Mouse (Mus musculus) cortical plate, adult 2 months (tissue): ENCODE data around the gene Gli3. TPM values are rescaled to one million over a fixed set of nuclear protein-coding genes. Genes with fewer than 3 reads are reported as not detected.

ENCODE experiments used
- H3K27ac ChIP-seq: fragments of 200-500 bp; 2 replicates; pipeline ENCODE4 v1.5.1; 2012; ENCODE audit warnings: low read length, control low read depth, inconsistent platforms; ENCODE audit not compliant: insufficient read depth
- H3K4me1 ChIP-seq: fragments of 200-500 bp; 2 replicates; pipeline ENCODE4 v1.6.1; 2011; ENCODE audit warnings: low read length; ENCODE audit not compliant: control insufficient read depth, insufficient read depth
- H3K4me3 ChIP-seq: fragments of 200-500 bp; 2 replicates; pipeline ENCODE4 v1.5.1; 2011; ENCODE audit warnings: mild to moderate bottlenecking, low read length, control low read depth; ENCODE audit not compliant: insufficient read depth
- CTCF ChIP-seq: fragments of 200-500 bp; IDR thresholded peaks from 2 replicates; pipeline ENCODE4 v1.5.1; 2011; ENCODE audit warnings: mild to moderate bottlenecking, control low read depth, low read length; ENCODE audit not compliant: insufficient read depth; ENCODE audit errors: extremely low read depth
- POLR2A ChIP-seq: fragments of 200-500 bp; IDR thresholded peaks from 2 replicates; pipeline ENCODE4 v1.6.1; 2011; ENCODE audit warnings: mild to moderate bottlenecking, low read length, control low read depth; ENCODE audit not compliant: insufficient read depth; ENCODE audit errors: extremely low read depth
- polyA plus RNA-seq: library from polyadenylated mRNA; depleted of rRNA; stranded (reverse); fragments of >200 nt; gene quantifications from 2 replicates; pipeline ENCODE4 v1.2.3, GENCODE M21; 2012

Gene Gli3
- polyA plus RNA-seq, 1 experiment = 3.9 TPM

DNA sequence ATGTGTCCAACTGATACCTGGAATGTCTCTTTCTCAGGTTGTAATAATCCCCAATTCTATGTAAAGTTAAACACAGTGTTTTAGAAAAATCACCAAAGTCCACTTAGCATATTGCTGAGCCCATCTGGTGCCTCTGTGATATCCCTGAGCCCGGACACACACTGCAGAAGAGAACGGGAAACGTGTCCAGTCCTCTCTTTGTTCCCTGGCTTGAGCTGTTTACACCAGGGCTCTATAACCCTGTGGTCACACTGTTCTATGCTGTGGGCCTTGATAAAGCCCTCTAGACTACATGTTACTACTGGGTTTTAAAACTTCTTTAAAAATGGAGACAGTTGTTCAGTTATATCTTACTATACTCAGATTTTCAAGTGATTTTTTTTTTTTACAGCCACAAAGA lies 154.4 kb downstream of the Gli3 start:
- H3K27ac ChIP-seq = no peak overlapping the region
- H3K4me3 ChIP-seq = no peak overlapping the region
- H3K4me1 ChIP-seq = no peaks in the 10 kb centered on the region
- TF ChIP-seq CTCF (no peak), POLR2A (no peak)

DNA sequence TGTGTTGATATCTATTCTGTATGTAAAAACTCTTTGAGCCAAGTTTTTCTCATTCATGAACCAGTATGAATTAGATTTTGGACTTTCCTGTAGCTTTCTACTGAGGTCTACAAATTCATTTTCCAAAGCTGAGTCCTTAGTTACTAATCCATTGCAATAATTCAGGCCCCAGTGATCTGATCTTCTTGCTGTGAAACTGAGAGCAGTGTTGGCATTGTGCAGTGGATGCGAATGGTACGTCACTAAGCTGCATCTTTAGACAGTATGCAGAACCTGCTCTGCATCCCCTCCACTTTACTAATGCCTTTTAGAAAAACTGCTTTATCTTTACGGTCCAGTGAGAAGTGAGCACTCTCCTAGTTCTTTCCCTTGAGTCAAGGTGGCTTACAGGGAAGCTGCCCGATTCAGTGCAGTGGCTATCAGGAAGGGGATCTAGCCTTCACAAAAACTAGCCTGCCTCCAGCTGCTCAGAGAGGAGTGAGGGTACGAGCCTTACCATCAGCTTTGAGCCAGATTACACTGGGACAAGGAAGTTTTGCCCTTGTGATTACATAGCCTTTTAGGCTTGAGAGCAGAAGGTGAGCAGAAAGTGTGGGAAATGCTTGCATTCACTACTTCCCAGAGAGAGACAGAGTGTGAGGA lies 155.1 kb downstream of the Gli3 start:
- Histone ChIP-seq H3K4me1 (no peaks in the 10 kb centered on the region), H3K4me3 (no peak overlapping the region), H3K27ac (no peak overlapping the region)
- TF ChIP-seq CTCF = no peak
- TF ChIP-seq POLR2A = no peak

DNA sequence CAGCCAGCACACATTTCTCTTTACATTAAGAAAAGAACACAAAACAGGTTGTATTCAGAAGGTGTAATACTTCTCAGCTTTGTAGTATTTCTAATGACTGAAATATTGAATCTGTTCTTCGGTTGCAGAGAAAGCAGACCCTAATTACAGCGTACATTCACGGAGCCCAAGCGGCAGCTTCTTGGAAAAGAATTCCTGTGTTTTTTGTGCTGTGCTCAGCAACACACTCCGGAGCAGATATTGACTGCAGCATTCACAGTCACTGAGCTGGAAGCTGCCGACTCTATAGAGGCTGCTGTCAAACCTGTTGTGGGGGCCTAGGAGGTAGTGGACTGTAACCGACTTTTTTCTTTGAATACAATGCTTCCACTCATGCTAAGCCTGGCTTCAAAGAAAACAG lies 158.0 kb downstream of the Gli3 start:
- Histone ChIP-seq H3K4me1 (no peaks in the 10 kb centered on the region), H3K27ac (no peak overlapping the region), H3K4me3 (no peak overlapping the region)
- TF ChIP-seq POLR2A = no peak
- TF ChIP-seq CTCF = no peak

DNA sequence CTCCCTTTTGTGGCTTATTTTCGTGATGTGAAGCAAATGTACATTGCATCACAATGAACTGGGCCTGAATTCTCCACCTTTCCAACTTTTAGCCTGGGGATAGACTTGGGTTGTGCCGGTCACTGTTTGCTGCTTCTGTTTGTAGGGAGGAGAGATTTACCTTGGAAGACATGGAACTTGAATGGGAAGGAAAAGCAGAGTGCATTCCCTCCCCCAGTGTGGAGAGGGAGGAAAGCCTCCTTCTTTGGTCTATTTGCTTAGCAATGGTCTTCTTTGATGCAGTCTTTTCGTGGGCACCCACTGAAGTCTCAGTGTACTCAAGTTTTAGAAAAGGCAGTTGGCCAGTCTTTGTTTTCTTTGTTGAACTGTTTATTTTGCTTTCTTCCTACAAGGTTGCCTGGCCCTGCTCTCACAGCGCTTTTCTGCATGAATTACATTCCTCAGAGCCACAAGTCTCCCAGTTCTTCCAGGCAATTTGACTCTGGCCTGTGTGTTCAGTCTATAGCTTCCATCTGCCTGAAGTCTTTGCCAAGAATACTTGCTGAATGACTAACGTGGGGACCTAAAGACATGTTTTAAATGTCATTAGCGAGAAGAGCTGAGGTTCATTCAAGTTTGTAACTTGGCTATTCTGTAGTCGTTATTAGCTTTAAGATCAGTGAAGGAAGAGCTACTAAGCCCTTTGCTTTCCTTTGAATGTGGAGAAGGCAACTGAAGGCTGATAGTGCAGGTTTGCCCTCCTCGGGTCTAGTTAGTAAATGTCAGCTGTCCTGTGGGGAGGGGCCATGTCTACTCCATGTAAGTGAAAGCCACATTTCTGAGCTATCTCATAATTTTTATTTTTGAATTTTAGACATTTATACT lies 161.7 kb downstream of the Gli3 start:
- no peaks in the 10 kb centered on the region for H3K4me1 ChIP-seq
- TF ChIP-seq CTCF = no peak
- TF ChIP-seq POLR2A = no peak
- peak overlapping the region; percentile 20; the same call in 1 of the 2 replicates for H3K27ac ChIP-seq
- no peak overlapping the region for H3K4me3 ChIP-seq

DNA sequence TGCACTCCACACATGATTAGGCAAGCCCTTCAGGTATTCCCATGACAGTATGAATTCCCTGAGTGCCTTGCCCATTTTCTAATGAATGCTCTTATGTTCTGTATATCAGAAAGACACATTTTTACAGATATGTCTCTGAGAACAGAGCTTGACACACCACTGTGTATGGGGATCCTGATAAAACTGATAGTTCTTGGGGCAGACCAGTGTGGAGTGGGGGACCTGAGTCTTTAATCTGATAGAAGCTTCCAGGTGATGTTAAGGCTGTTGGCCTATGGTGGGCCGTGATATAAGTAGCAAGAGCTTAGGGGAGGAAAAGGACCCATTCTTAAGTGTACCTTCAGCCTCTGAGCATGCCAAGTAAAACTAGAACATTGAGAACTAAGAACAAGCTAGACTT lies 178.5 kb downstream of the Gli3 start:
- TF ChIP-seq POLR2A = no peak
- TF ChIP-seq CTCF = no peak
- Histone ChIP-seq H3K4me1 (no peaks in the 10 kb centered on the region), H3K4me3 (no peak overlapping the region), H3K27ac (no peak overlapping the region)

DNA sequence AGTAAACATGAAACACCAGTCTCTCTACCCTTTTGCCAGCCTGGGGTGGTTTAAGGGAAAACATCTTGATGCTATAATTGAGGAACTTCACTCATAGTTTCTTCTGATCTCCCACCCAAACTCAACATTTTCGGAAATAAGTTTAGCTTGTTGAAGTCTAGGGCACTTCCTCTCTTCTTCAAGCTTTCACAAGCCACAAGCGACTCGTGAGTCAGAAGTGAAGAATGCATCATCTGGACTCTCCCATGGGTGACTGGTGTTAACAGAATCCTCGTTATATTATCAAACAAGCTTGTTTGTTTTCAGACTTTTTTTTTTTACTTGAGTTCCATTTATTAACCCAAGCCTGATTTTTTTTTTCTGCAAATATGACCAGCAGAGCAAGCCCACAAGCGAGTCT lies 197.5 kb downstream of the Gli3 start:
- no peaks in the 10 kb centered on the region for H3K4me1 ChIP-seq
- H3K4me3 ChIP-seq = no peak overlapping the region
- no peak for TF ChIP-seq CTCF
- no peak overlapping the region for H3K27ac ChIP-seq

DNA sequence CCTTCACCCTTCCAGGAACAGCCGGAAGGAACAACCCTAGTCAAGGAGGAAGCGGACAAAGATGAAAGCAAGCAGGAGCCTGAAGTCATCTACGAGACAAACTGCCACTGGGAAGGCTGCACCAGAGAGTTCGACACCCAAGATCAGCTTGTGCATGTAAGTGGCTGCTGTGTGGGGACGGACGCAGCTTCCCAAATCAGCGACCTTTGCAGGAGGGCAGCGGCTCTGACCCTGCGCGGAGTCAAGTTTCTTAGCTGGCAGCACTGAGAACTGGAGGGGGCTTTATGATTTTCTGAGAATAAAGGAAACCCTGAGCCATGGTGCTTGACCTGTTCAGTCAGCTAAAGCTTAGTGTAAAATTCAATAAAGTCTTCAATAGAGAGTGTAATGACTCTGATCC lies 199.3 kb downstream of the Gli3 start:
- TF ChIP-seq CTCF = no peak
- TF ChIP-seq POLR2A = no peak
- no peak overlapping the region for H3K27ac ChIP-seq
- H3K4me1 ChIP-seq = no peaks in the 10 kb centered on the region
- H3K4me3 ChIP-seq = no peak overlapping the region

DNA sequence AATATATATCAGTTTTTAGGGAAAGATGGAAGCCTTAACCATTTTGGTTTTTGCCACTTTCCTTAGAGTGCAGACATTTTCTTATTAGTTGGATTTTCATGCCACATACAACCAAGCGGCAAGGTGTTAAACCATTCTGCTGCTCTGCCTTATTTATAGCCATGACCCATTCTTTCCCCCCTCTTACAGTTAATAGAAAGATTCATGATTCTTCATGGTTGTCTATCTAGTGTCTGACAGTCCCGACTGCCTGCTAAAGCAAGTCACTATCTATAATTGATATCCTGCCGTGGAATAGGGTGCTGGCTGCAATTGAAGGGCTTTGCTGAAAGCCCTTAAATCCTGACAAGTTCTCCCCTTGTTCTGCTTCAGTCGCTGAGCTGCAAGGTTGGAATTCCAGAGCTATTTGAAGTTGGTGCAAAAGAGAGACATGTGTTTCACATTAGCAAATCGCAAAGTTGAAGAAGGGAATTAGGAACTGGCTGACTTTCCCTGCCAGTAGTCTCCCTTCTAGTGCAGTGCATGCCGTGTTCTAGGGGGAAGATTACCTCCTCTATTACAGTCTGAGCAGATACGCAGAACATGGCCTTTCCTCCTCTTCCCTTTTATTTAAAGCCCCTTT lies 201.7 kb downstream of the Gli3 start:
- TF ChIP-seq POLR2A = no peak
- no peak for TF ChIP-seq CTCF
- no peak overlapping the region for H3K27ac ChIP-seq
- no peak overlapping the region for H3K4me3 ChIP-seq
- H3K4me1 ChIP-seq = no peaks in the 10 kb centered on the region

DNA sequence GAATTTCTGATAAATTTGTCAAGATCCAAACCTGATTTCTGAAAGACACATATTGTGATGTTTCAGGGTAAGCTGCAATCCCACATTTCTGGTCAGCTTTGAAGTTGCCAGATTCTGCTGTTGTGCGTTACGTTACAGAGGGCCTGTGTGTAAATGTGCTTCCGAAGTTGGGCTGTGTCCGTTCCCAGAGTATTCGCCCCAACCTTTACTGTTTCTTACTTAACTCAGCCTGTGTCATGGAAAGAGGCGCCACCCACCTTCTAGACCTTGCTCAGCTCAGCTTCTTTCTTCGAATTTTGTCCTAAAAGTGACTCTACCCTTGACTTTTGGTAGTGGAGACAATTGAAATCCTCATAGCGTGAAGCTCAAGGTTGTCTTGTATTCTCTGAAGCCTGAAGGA lies 202.5 kb downstream of the Gli3 start:
- no peak for TF ChIP-seq POLR2A
- TF ChIP-seq CTCF = no peak
- H3K4me3 ChIP-seq = no peak overlapping the region
- no peaks in the 10 kb centered on the region for H3K4me1 ChIP-seq
- H3K27ac ChIP-seq = no peak overlapping the region
